Mouse (Mus musculus) spleen, postnatal 4 days (tissue): ENCODE data around the gene Prcp.

Experiments used
- DNase-seq, 2 experiments: peaks; one replicate each; pipeline ENCODE4 v3.0.0; 2022; ENCODE audit warnings: low spot score in 2 of 2

The Prcp gene

DNA sequence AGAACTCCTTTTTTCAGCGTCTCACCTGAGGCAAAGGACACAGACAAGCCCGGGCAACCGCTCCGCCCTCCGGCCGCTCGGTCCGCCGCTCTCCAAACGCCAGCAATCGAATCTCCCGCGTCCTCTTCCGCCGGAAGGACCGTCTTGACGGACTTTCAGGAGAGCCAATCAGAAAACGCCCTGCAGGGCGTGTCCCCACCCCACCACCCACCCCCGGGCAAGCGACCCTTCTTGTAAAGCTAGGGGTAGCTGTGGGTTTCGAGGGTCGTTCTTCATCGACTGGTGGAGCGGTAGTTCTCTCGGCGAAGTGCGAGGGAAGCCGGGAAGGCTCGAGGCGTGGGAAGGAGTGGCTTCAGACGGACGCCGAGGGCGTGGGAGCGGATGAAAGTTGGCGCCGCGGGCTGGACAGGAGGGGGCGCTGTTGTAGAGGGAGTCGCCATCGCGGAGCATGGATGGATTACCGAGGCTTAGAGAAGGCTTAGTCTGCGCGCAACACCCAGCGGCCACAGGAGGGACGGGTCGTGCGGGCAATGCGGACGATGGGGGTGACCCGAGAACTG, at the start of gene Prcp, which contains the start of gene Ddias:
Gene Prcp (plus strand): TSS at position 355 of the 560 bp plus-strand sequence.
Gene Ddias (minus strand): TSS at position 132 of the 560 bp plus-strand sequence.
- peak; percentile 94 to 99 for DNase-seq

- DNase-seq, result no peak
Measured at GRCm38 (mm10) chr7:92826248-92826647, 48.0 kb upstream of the Prcp start.

DNA sequence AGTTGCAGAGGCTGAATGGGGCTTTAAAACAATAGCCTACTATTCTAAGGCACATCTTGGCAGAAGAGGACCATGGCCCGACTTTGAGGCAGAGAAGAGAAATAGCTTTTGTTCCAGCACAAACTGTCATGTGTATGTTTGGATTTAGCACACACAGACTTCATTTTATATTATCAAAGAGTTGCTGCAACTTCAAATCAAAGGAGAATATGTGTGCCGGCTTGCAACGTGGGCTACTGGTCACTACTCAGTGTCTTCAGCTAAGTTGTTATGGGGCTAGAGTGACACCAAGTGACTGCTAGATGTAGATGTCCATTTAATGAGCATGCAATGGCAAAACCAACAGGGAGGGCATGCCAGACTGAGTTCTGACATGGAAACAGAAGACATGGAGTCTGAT, 46.3 kb upstream of the Prcp start:
- DNase-seq, result no peak

GRCm38 (mm10) chr7:92832395-92832794, 41.9 kb upstream of the Prcp start:
- DNase-seq, result no peak

- no peak for DNase-seq
Measured at GRCm38 (mm10) chr7:92834391-92834790, 39.9 kb upstream of the Prcp start.

DNA sequence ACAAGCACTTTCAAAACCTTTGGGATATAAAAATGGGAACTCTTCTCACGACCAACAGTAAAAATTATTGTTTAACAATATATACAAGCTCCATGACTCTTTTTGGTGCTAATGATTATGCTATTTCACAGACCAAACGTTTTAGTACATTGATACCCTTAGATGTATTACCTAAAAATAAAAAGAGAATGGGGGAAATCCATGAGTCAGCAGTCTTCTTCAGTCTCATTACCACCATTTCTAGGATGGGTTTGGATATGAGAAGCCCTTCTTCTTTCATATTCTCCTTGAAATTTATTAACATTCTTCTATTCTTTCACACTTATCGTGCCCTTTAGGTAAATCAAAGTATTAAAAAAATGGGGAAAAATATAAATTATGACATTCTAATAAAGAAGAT, 37.8 kb upstream of the Prcp start:
- DNase-seq, result no peak

- DNase-seq, result no peak
Measured at GRCm38 (mm10) chr7:92837226-92837625, 37.0 kb upstream of the Prcp start.

DNA sequence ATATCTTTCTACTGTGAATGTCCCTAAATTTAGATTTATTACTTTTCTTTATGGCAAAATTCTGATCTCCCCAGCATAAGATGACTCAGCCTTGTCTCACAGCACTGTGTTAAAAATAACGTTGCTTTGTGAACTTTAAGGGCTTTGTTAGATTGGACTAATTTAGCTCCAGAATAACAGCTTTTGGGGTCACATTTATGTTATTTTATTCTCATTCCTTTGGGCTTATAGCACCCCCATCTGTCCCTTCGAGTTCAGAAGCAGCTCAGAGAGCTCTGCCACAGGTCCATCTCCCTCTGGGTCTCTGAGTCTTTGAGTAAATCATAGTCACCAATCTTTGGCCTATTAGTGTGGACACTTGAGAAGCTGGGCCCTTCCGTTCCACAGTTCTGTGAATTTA, 36.4 kb upstream of the Prcp start:
- no peak for DNase-seq

DNA sequence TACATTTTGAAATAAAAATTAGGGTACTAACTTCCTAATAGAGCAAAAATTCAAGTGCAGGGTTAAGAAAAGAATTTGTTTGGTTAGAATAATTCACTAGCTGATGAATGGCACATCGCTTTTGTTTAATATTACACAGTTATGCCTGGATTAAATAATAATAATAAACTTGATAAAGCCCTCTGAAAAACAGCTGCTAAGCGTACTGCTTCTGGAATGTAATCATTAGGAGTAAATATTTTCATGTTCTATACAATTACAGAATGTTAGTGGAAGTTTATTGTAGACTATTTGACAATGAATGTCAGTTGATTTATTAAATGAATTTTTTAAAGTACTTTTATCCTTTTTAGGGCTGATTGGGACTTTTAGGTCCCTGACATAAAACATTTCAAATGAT, 32.0 kb upstream of the Prcp start:
- DNase-seq, result no peak

GRCm38 (mm10) chr7:92848246-92848645, 26.0 kb upstream of the Prcp start:
- no peak for DNase-seq

GRCm38 (mm10) chr7:92866526-92866925, 7.7 kb upstream of the Prcp start:
- no peak for DNase-seq

GRCm38 (mm10) chr7:92870161-92870560, 4.1 kb upstream of the Prcp start:
- no peak for DNase-seq

DNA sequence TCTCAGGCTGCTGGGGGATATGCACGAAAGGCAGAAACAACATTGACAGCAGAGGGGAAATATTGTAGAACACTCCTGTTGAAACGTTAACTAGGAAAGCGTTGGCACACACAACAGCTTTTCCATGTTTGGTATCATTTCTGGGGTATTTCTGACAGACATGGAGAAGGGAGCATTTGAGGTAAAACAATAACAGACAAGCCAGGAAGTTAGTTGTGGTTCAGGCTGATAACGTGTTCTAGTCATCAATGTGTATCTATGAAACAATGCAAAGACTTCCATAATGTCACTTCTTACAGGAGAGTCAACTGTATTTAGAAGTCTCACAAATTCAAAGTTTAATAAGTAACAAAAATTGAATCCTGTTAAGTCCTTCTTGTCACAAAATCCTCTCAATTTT, 2.7 kb upstream of the Prcp start:
- no peak for DNase-seq

- DNase-seq, result peak; percentile 92
Measured at GRCm38 (mm10) chr7:92874761-92875408, 615 bp downstream of the Prcp start.

DNA sequence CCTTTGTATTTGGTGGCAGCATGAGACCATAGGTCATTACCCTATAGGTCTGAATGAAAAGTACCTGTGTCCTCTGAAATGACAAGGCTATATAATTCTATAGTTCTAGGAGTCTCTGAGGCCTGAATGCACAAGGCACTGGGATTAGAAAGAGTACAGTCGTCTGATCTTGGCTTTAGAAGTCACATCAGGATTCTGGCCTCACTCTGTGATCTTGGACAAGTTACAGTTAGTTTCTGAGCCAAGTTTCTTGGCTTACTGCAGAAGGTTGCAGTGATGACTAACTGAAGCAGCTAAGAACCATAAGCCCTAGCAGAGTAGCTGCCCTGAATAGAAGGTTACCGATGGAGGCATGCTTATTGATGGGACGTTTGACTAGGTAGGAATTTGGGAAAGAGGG, 1.8 kb downstream of the Prcp start:
- DNase-seq, result no peak

DNA sequence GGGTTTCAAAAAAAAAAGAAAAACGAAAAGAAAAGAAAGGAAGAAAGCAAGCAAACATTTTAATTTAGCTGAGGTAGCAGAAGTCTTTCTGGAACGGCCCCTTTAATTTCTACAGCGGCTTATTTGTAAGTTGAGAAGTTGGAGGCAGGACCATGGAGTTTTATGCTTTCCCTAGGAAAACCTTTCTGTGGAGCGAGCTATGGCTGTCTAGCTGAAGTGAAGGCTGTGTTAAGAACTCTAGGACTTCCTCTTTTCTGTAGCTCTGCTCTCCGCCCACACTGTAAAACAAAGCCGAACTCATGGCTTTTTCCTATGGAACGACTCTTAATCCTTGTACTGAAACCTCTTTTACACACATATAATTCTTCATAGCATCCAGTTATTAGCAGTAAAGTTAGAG, 2.3 kb downstream of the Prcp start:
- no peak for DNase-seq

DNA sequence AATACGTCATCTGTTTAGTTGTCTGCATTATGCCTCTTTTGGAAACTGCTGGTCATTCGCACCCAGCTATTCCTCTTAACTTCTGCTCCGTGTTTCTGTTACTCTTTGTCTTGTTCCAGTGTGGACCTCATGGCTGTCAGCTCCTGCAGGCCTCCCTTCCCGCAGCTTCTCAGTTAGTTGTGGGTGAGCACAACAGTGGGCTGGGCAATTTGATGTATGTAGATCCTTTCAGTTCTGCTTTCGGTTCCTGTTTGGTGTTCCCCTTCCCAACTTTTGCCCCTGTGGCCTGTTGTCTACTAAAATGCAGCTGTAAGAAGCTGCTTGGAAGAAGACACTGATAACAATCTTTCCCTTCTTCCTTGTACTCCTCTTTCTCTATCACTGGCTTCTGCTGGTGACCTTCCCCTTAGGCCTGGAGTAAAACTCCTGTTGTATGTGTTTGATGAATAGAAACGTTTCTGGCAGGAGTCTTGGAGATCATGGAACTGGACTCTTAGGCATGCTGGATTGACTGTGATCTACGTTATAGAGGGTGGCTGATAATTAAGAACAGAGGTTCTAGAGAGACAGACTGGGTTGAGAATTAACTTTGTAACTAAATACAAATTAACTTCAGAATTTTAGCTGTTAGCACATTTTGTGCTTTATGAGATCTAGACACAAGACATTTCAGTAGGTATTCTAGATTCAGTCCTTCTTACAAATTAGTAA, 4.5 kb downstream of the Prcp start:
- peak in 1 of 2 experiments; percentile 27 for DNase-seq

DNA sequence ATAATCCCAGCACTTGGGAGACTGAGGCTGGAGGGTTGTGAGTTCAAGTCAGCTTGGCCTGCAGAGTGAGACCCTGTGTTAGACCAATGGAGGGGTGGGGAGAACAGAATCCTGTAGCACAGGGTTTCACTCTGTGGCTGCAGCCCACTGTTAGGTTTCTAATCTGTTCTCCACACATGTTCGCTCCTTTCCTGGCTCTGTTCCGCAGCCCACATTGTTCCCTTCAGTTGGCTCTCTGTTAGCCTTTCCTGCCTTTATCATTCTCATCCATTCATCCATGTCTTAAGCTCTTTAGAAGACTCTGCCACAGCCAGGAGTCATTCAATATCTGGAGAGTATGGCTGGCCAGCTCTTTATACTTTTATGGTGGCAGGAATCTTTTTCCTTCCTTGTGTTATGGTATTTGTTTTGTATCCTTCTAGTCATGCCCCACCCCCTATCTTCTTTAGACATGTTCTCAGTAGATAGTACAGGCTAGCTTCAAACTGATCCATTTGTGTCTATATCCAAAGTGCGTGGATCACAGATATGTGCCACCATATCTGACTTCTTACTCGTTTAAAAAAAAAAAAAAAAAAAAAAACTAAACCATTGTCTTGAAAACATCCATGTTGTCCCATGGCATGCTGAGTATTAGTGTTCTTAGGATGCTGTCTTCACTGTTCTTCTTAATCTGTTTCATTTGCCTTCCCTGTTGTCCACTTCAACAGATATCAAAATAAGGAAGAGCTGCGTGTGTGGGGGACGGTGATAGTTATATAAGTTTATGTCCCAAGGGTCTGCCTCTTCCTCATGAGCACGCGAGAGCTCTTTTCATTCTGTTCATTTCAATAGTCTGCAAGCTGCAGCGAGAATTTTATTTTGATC, 9.8 kb downstream of the Prcp start:
- DNase-seq, result no peak

GRCm38 (mm10) chr7:92884998-92885660, 10.9 kb downstream of the Prcp start:
- DNase-seq, result no peak

DNA sequence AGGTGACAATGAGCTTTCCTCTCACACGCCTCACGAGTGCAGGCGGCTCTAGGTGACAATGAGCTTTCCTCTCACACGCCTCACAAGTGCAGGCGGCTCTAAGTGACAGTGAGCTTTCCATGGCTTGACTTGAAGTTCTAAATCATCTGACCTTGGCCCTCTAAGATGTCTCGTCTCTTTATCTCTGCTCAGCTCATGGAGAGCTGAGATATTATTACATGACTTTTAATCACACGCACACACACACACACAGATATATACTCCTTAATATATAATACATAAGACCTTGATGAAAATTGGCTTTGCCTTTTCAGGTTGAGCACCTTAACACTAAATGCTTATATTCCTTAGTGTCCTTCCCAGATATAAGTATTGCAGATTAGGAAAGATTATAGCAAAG, 12.5 kb downstream of the Prcp start:
- no peak for DNase-seq

DNA sequence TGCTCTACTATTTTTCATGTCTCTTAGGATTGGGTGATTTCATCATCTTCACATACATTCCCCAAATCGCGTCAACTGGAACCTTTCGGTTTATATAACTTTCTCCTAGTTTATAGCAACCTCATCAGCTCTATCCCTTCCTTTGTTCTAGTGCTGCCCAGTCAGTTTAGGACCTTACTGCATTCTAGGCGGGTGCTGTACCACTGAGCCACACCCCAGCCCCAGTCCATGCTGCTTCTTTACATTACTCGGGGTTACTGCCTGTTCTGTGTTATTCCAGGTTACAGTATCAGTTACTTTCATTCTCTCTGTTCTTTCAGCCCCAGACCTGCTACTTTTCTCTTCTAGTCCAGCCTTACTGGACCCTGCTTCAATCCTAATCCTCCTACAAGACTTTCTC, 13.0 kb downstream of the Prcp start:
- DNase-seq, result no peak

DNA sequence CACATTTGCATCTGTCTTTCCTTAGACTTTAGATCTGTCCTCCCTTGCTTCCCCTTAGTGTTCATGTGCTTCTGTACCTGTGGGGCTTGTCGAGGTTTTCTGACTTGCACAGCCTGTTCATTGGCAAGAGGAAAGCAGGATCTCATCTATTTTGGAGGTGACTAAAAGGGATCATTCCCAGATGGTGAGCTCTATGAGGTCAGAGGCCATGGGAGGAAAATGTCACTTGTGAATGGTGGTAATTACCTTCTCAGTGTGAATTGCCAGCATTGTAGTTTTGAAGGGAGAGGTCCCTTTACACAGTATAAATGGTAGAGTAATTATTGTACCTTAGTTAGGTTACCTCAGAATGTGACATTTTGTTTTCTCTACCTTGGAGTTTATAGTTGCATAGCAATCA, 15.9 kb downstream of the Prcp start:
- DNase-seq, result peak in 1 of 2 experiments; percentile 10
